Mouse (Mus musculus): Measurements from ENCODE around the gene Cox18. TPM values are rescaled to one million over a fixed set of nuclear protein-coding genes. Genes with fewer than 3 reads are reported as not detected.
A peak's percentile ranks its signal among the peaks of the same experiment; 100 is the strongest.
"Not testable (repeated sequence)": the region's sequence is repeated elsewhere in the genome, so short reads cannot be mapped to it uniquely, and the experiment has no call there.

Gene Cox18
- total RNA-seq (2021) = 1 to 10 TPM; 5.6 to 8.1 TPM
- long read RNA-seq, experiment 1, transcript Cox18-201 (6 exons, 1,333 nt) = minor isoform, 5 of 22 reads
- long read RNA-seq, experiment 1, transcript Cox18-202 (6 exons, 1,307 nt) = major isoform, 9 of 22 reads
- long read RNA-seq, experiment 1, partial matches to known transcripts = 2 of 22 reads
- long read RNA-seq, experiment 1, other reads (novel, unspliced or antisense) = 6 of 22 reads
- long read RNA-seq, experiment 2, transcript Cox18-202 (6 exons, 1,307 nt) = minor isoform, 7 of 23 reads
- long read RNA-seq, experiment 2, transcript Cox18-201 (6 exons, 1,333 nt) = major isoform, 9 of 23 reads
- long read RNA-seq, experiment 2, partial matches to known transcripts = 0 of 23 reads
- long read RNA-seq, experiment 2, other reads (novel, unspliced or antisense) = 7 of 23 reads

GRCm38 (mm10) chr5:90223534-90224381, at the start of gene Cox18:
Cox18 (minus strand) TSS chr5:90224001.
- DNase-seq = peak; percentile 97 to 98
- intact Hi-C loops (cut with DNase I) = loop anchor here (1.0 kb wide), 1 partner anchor 143 kb away; the partner anchor contains the start of gene Ankrd17

DNA sequence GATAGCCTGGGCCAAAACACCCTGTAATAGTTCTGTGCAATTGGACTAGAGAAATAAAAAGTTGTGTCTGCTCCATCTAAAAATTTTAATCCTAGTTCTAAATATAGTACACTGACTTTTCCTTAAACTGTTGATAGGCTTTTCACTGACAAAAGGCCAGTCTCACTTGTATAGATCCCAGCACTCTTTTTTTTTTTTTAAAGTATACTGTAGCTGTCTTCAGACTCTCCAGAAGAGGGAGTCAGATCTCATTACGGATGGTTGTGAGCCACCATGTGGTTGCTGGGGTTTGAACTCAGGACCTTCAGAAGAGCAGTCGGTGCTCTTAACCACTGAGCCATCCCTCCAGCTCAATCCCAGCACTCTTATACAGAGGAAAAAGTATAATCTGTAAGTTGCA, 38.4 kb upstream of the Cox18 start:
- not testable (repeated sequence) for DNase-seq

DNA sequence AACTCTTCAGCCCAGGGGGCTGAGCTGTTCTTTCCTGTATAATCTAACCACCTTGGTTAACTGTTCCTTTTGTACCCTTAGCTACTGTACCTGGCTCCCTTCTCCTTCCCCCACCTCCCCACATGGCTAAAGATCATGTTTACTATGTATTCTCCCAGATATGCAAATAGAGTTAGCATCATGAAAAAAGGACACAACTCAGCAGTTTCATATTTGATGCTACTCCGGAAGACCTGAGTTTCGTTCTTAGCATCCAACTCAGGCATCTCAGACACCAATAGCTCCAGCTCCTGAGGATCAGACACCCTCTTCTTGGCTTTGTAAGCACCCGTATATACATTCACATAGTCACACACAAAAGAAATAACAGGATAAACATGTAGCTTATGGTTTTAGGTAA, 33.2 kb upstream of the Cox18 start:
- DNase-seq = no peak
- intact Hi-C loops (cut with DNase I) = loop anchor here (5.0 to 10.0 kb wide), 2 partner anchors 40 to 1218 kb away; no protein-coding TSS in a partner anchor

More for the DNA sequence above, 38.4 kb upstream of the Cox18 start:
- intact Hi-C loops (cut with DNase I) = loop anchor here (5.0 kb wide), 1 partner anchor 100 kb away; no protein-coding TSS in a partner anchor

- DNase-seq = no peak
- intact Hi-C loops (cut with DNase I) = no loop called here
Observed at GRCm38 (mm10) chr5:90247503-90247902, 23.7 kb upstream of the Cox18 start.

DNA sequence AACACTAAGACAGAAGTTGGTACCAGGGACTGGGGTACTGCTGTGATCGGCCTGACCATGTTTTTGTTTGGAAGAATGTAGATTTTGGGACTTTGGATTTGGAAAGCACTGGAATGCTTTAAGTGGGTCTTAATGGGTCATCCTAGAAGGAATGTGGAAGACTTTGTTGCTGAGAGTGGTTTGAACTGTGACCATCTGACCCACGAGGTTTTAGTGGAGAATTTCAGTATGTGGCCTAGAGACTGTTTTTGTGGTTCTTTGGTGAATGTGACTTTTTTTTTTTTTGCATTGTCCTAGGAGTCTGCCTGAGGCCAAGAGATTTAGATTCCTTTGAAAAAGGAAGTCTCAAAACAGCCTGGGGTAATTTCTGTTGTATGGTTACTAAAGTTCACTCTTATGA, 23.2 kb upstream of the Cox18 start:
- no peak for DNase-seq
- intact Hi-C loops (cut with DNase I) = no loop called here

GRCm38 (mm10) chr5:90246567-90246966, 22.8 kb upstream of the Cox18 start:
- no peak for DNase-seq
- intact Hi-C loops (cut with DNase I) = no loop called here

DNA sequence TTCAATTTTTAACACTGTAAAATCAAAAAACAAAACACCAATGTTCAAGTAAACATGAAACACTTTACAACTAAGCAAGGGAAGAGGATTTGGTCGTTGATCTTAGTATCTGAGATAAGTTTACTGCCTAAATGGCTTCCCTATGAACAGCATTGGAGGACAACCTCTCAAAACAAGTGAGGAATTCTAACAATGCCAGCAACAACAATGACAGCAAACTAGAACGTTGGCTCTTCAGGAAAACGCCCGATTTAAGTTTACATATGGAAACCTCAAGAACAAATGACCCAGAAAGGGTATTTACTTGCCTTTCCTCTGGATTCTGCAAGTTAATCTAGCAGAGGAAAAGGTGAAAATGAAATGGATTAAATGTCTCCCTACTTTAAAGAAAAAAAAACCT, 21.6 kb upstream of the Cox18 start:
- intact Hi-C loops (cut with DNase I) = no loop called here
- DNase-seq = no peak

DNA sequence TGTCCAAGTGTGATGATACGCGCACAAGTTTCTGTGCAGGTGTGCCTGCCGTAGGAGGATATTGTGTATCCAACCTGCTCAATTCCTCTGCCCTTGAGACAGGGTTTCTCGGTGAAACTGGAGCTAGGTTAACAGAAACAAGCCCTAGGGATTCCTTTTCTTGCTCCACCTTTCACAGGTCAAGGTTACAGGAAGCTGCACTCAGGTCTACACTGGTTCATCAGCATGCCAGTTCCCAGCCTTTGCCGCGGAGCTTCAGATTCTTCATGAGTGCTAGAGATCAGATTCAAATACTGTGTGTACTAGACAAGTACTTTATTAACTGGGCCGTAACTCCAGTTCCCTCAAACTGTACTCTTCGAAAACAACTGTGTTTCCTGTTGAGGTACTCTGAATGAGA, 11.4 kb upstream of the Cox18 start:
- intact Hi-C loops (cut with DNase I) = no loop called here
- DNase-seq = no peak

DNA sequence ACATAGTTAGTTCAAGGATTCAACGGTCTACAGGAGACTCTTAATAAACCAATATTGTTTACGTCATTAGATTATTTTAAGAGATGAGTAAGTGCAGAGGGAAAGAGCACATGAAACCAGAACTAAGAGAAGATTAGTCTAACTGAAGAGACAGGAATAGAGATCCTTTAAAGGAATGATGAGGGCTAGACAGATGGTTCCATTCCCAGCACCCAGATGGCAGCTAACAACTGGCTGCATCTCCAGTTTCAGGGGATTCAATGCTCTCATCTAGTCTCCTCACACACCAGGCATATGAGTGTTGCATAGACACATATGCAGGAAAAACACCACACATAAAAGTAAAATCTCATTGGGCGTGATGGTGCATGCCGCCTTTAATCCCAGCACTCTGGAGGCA, 9.5 kb upstream of the Cox18 start:
- DNase-seq = no peak
- intact Hi-C loops (cut with DNase I) = no loop called here

DNA sequence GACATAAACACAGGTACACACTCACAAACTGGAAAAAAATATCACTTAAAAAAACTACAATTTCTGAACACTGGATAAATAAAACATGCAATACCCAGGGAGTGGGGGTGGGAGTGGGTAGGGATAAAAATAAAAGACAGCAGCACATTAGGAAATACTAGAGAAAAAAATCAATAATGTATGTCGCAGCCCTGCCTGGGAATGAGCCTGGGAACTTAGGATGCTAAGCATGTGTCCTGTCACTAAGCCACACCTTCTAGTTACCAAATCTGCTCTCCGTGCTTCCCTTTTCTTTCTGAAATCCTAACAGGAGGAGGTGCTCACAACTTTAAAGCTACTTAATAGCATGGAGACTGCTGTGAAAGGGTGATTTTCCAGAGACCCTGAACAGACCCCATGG, 6.0 kb upstream of the Cox18 start:
- intact Hi-C loops (cut with DNase I) = loop anchor here (5.0 kb wide), 1 partner anchor 38 kb away; no protein-coding TSS in a partner anchor
- no peak for DNase-seq

GRCm38 (mm10) chr5:90226696-90227095, 2.9 kb upstream of the Cox18 start:
- no peak for DNase-seq
- intact Hi-C loops (cut with DNase I) = loop anchor here (5.0 kb wide), 1 partner anchor 41 kb away; no protein-coding TSS in a partner anchor

GRCm38 (mm10) chr5:90224730-90225129, 929 bp upstream of the Cox18 start:
- no peak for DNase-seq
- intact Hi-C loops (cut with DNase I) = loop anchor here (5.0 kb wide), 1 partner anchor 43 kb away; no protein-coding TSS in a partner anchor

GRCm38 (mm10) chr5:90222937-90223336, 864 bp downstream of the Cox18 start:
- intact Hi-C loops (cut with DNase I) = loop anchor here (1.0 kb wide), 1 partner anchor 143 kb away; the partner anchor contains the start of gene Ankrd17
- no peak for DNase-seq

DNA sequence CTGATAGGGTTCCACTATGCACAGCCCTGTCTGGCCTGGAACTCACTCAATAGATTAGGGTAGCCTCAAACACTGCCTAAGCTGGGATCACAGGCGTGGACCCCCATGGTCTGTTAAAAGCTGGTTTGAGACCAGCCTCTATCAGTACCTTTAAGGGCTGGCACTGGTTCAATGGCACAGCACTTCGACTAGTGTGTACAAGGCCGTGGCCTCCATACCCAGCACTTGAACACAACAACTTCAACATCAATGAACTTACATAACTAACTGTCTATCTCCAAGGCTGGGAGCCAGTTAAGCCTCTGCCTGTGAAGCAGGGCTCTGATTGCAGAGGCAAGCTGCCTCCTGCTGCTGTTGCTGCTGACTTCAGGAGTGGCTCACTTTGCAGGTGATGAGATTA, 6.0 kb downstream of the Cox18 start:
- intact Hi-C loops (cut with DNase I) = loop anchor here (5.0 kb wide), 1 partner anchor 380 kb away; no protein-coding TSS in a partner anchor
- no peak for DNase-seq

DNA sequence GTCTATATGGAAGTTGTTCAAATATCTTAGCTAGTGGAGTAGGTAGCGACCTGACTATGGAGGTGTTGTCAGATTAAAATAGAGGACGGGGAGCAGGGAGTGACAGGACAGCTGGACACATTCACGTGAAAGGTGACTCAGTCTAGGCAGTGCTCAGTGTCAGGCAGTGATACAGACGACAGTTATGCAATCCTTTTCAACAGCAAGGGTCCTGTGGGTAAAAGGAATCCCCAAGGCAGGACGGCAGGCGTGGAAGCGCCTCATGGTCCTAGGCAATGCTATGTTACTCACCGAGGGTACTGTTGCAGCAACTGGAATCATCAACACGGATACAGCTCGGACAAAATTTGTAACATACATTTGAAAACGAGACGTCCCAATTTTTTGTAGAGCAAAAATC, 6.6 kb downstream of the Cox18 start:
- intact Hi-C loops (cut with DNase I) = loop anchor here (5.0 kb wide), 1 partner anchor 380 kb away; no protein-coding TSS in a partner anchor
- DNase-seq = no peak

DNA sequence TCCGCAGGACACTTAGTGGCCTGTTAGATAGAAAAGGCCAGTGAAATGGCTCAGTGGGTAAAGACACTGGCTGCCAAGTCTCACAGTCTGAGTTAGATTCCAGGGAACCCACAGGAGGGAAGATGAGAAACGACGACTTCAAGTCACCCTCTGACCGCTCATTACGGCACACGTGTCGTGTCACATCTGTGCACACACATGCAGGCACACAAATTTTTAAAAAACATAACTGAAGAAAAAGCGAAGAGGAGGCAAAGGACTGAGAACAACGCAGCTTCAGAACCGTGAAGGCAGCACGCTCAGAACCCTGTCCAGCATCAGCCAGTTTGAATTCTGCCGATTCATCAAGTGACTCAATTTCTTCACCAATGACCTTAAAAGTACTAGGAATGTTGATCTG, 10.4 kb downstream of the Cox18 start:
- intact Hi-C loops (cut with DNase I) = no loop called here
- DNase-seq = no peak

- DNase-seq = no peak
- intact Hi-C loops (cut with DNase I) = loop anchor here (2.0 to 5.0 kb wide), 2 partner anchors 179 to 298 kb away; no protein-coding TSS in a partner anchor
Observed at GRCm38 (mm10) chr5:90203168-90203567, 20.6 kb downstream of the Cox18 start.

GRCm38 (mm10) chr5:90202447-90203117, 21.2 kb downstream of the Cox18 start:
- DNase-seq = no peak
- intact Hi-C loops (cut with DNase I) = loop anchor here (2.0 to 5.0 kb wide), 2 partner anchors 180 to 298 kb away; no protein-coding TSS in a partner anchor

DNA sequence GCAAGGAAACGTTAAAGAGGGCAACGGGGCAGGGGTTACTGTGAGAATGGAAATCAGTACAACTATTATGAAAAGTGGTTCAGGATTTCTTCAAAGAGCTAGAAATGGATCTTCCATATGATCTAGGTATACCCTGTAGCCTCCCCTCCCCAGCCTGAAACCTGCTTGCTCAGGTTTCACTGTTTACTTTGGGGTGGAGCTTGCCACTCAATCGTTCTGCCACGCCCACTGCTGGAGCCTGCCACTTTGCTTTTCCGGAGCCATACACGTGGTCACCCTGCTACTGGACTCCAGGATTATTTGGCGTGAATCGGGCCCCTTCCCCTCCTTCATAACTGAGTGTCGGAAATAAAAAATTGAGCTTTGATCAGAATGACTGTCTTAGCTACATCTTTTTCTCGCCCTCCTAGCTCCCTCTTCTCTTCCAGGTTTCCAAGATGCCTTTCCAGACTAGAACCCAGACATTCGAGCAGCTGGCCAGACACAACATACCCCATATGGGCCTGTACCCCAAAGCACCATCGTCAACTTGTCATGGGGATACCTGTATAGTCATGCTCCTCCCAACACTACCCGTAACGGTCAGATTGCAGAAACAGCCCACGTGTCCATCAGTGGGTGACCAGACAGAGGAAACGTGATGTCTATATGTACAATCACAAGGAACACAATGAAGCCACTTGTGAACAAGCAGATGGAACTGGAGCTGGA, 23.7 kb downstream of the Cox18 start:
- intact Hi-C loops (cut with DNase I) = loop anchor here (5.0 to 10.0 kb wide), 2 partner anchors 182 to 355 kb away; no protein-coding TSS in a partner anchor
- no peak for DNase-seq
